Mouse (Mus musculus): ENCODE results near the gene Colq. TPM values are rescaled to one million over a fixed set of nuclear protein-coding genes. Genes with fewer than 3 reads are reported as not detected.

Colq gene
- total RNA-seq, 2 experiments from 2014 or later: 0.54 to 0.75 TPM

GRCm38 (mm10) chr14:31532656-31533055 lies 58.5 kb downstream of the Colq start:
- no peak for DNase-seq (ENCODE audit: extremely low spot score in 1 of 2, low spot score in 1 of 2)

- no peak for DNase-seq (ENCODE audit: extremely low spot score in 1 of 2, low spot score in 1 of 2)
These were observed 59.5 kb downstream of the Colq start for GRCm38 (mm10) chr14:31531506-31532148.

GRCm38 (mm10) chr14:31530847-31531246 lies 60.3 kb downstream of the Colq start:
- no peak for DNase-seq (ENCODE audit: extremely low spot score in 1 of 2, low spot score in 1 of 2)

GRCm38 (mm10) chr14:31525040-31525810 lies 65.9 kb downstream of the Colq start:
- no peak for DNase-seq (ENCODE audit: extremely low spot score in 1 of 2, low spot score in 1 of 2)

- no peak for DNase-seq (ENCODE audit: extremely low spot score in 1 of 2, low spot score in 1 of 2)
These were observed 69.8 kb downstream of the Colq start for GRCm38 (mm10) chr14:31521318-31521717.

- no peak for DNase-seq (ENCODE audit: extremely low spot score in 1 of 2, low spot score in 1 of 2)
These were observed 72.0 kb downstream of the Colq start for GRCm38 (mm10) chr14:31519165-31519564.

- DNase-seq (ENCODE audit: extremely low spot score in 1 of 2, low spot score in 1 of 2): no peak
These were observed 75.2 kb downstream of the Colq start for GRCm38 (mm10) chr14:31515895-31516294.

GRCm38 (mm10) chr14:31510322-31510721 lies 80.8 kb downstream of the Colq start:
- no peak for DNase-seq (ENCODE audit: extremely low spot score in 1 of 2, low spot score in 1 of 2)

- no peak for DNase-seq (ENCODE audit: extremely low spot score in 1 of 2, low spot score in 1 of 2)
These were observed 81.2 kb downstream of the Colq start for GRCm38 (mm10) chr14:31509911-31510310.

- DNase-seq (ENCODE audit: extremely low spot score in 1 of 2, low spot score in 1 of 2): peak; percentile 38 to 55
These were observed 84.7 kb downstream of the Colq start for GRCm38 (mm10) chr14:31506456-31506855.

- DNase-seq (ENCODE audit: extremely low spot score in 1 of 2, low spot score in 1 of 2): no peak
These were observed 87.7 kb downstream of the Colq start for GRCm38 (mm10) chr14:31503406-31503805.

GRCm38 (mm10) chr14:31499526-31499925 lies 91.6 kb downstream of the Colq start:
- DNase-seq (ENCODE audit: extremely low spot score in 1 of 2, low spot score in 1 of 2): no peak

- DNase-seq (ENCODE audit: extremely low spot score in 1 of 2, low spot score in 1 of 2): no peak
These were observed 94.9 kb downstream of the Colq start for GRCm38 (mm10) chr14:31496241-31496646.

GRCm38 (mm10) chr14:31495538-31495937 lies 95.6 kb downstream of the Colq start:
- no peak for DNase-seq (ENCODE audit: extremely low spot score in 1 of 2, low spot score in 1 of 2)

GRCm38 (mm10) chr14:31494975-31495455 lies 96.1 kb downstream of the Colq start, which contains the start of gene Mettl6:
TSS of gene Mettl6 (minus strand) at chr14:31495040.
- peak; percentile 81 to 82 for DNase-seq (ENCODE audit: extremely low spot score in 1 of 2, low spot score in 1 of 2)

GRCm38 (mm10) chr14:31494349-31494974 lies 96.7 kb downstream of the Colq start, which contains the start of gene Eaf1:
TSS of gene Eaf1 (plus strand) at chr14:31494399.
- DNase-seq (ENCODE audit: extremely low spot score in 1 of 2, low spot score in 1 of 2): no peak

GRCm38 (mm10) chr14:31493901-31494300 lies 97.2 kb downstream of the Colq start:
- DNase-seq (ENCODE audit: extremely low spot score in 1 of 2, low spot score in 1 of 2): no peak

- no peak for DNase-seq (ENCODE audit: extremely low spot score in 1 of 2, low spot score in 1 of 2)
These were observed 103.1 kb downstream of the Colq start for GRCm38 (mm10) chr14:31488055-31488454.

GRCm38 (mm10) chr14:31486465-31486864 lies 104.7 kb downstream of the Colq start:
- no peak for DNase-seq (ENCODE audit: extremely low spot score in 1 of 2, low spot score in 1 of 2)

GRCm38 (mm10) chr14:31482417-31482816 lies 108.7 kb downstream of the Colq start:
- DNase-seq (ENCODE audit: extremely low spot score in 1 of 2, low spot score in 1 of 2): no peak

GRCm38 (mm10) chr14:31473297-31473696 lies 117.8 kb downstream of the Colq start:
- DNase-seq (ENCODE audit: extremely low spot score in 1 of 2, low spot score in 1 of 2): no peak
